Mouse (Mus musculus): ENCODE measurements at regions not wholly inside any gene's neighbourhood (a gene's known extent, or its start where the extent isn't known, plus 50 kb on each side); places are given as distances from the start of the nearest gene placed in this dataset.

- DNase-seq (ENCODE audit: low read depth, low spot score): no peak
These were observed 223.3 kb upstream of the Impg1 start for GRCm38 (mm10) chr9:80688481-80689086.

GRCm38 (mm10) chr9:80683030-80683692 lies 217.9 kb upstream of the Impg1 start:
- no peak for DNase-seq (ENCODE audit: low read depth, low spot score)

- no peak for DNase-seq (ENCODE audit: low read depth, low spot score)
These were observed 216.4 kb upstream of the Impg1 start for GRCm38 (mm10) chr9:80681709-80682108.

GRCm38 (mm10) chr9:80671483-80671882 lies 206.2 kb upstream of the Impg1 start:
- DNase-seq (ENCODE audit: low read depth, low spot score): no peak

GRCm38 (mm10) chr9:80668575-80669248 lies 203.4 kb upstream of the Impg1 start:
- DNase-seq (ENCODE audit: low read depth, low spot score): no peak

GRCm38 (mm10) chr9:80658755-80659154 lies 193.5 kb upstream of the Impg1 start:
- no peak for DNase-seq (ENCODE audit: low read depth, low spot score)

- no peak for DNase-seq (ENCODE audit: low read depth, low spot score)
These were observed 149.8 kb upstream of the Impg1 start for GRCm38 (mm10) chr9:80615114-80615513.

- DNase-seq (ENCODE audit: low read depth, low spot score): no peak
These were observed 134.7 kb upstream of the Impg1 start for GRCm38 (mm10) chr9:80600019-80600418.

DNA sequence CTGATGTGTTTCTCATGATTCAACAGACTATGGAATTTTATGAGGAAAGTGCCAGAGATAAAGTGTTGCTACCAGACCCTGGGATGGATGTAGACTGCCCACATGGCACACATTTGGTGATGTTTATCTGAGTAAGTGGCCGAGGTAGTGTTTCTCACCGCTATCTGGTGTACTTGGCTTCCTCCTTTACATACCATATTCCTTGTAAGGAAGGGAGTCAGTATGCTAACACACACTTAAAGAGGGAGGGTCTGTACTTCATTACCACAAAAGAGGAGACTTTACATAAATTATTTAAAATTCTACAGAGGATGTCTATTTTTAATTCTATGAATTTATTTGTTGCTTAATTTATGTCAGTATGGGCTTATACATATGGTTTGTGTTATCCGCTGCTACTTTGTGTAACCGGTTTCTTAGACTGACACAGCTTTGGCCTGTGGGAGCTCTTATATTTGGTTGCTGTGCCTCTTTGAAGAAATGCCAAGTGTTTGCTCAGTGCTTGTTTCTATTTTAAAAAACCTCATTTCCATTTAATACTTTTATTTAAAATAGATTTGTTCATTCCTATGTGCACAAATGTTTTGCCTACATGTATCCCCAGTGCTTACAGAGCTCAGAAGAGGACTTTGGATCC lies 100.2 kb upstream of the Impg1 start:
- no peak for DNase-seq (ENCODE audit: low read depth, low spot score)

- no peak for DNase-seq (ENCODE audit: low read depth, low spot score)
These were observed 98.4 kb upstream of the Impg1 start for GRCm38 (mm10) chr9:80563655-80564054.

DNA sequence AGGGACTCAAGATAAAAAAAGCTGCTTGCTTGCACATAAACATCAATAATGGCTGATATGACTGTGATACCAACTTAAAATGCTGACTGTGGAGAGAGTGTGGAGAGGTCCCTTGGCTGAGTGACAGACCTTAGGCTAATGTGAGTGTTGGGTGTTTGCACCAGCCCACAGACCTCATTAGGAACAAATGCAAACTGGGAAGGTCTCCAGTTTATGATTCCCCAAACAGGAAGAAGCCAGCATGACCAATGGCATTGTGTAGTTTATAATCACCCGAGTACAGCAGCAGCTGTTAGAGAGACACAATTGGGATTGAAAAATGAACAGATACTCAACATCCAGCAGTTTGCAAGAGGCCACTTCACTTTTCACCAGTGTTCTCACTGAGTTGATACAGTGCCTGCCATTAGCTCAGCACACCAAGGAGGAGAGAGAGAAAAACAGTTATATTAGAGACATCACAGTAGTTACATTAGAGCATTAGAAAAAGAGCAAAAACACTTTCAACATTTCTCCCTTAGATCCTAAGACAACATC lies 90.3 kb upstream of the Impg1 start:
- DNase-seq (ENCODE audit: low read depth, low spot score): no peak
